Mouse (Mus musculus) cerebellum, adult 11 months (tissue): Measurements from ENCODE around the gene Gkn1.

ENCODE experiments used
- DNase-seq: peaks from one replicate; pipeline ENCODE4 v3.0.0; 2022

Gene Gkn1

GRCm38 (mm10) chr6:87318651-87319050, 32.1 kb downstream of the Gkn1 start:
- DNase-seq = no peak

GRCm38 (mm10) chr6:87316966-87317365, 33.8 kb downstream of the Gkn1 start:
- no peak for DNase-seq

- DNase-seq = no peak
Observed at GRCm38 (mm10) chr6:87312761-87313160, 38.0 kb downstream of the Gkn1 start.

- no peak for DNase-seq
Observed at GRCm38 (mm10) chr6:87304486-87304885, 46.3 kb downstream of the Gkn1 start.

GRCm38 (mm10) chr6:87302746-87303145, 48.0 kb downstream of the Gkn1 start:
- DNase-seq = no peak

GRCm38 (mm10) chr6:87301991-87302390, 48.8 kb downstream of the Gkn1 start:
- DNase-seq = no peak
